Mouse (Mus musculus): ENCODE measurements around the gene Ifih1.

GRCm38 (mm10) chr2:62585769-62586168 lies 60.3 kb downstream of the Ifih1 start:
- no peak for TF ChIP-seq CTCF (IDR thresholded peaks at IDR 0.05; ENCODE audit: extremely low read depth, insufficient read depth, insufficient read length, insufficient replicate concordance)
- TF ChIP-seq POLR2A (IDR thresholded peaks at IDR 0.05; ENCODE audit: low read depth, low read length), result no peak
